ENCODE assay signal across 8 mouse cellular contexts in the genomic region with DNA sequence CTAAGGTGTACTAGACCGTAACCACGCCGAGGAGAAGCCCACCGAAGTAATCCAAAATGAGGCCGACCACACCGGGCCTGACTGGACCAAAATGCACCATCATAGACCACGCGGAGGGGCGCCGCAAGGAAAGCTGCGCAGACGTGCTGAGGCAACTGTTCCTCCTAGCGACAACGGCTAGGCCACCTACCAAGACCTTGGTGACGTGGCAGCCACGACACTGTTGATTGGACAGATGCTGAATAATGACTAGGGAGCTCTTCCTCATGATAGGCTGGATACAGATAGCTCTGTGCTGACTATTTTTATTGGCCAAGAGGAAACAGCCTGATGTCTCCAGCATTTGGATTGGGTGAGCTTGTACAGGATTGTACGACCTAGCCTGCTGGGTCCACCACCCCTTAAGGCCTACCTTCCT.
A peak's percentile ranks its signal among the peaks of the same experiment; 100 is the strongest.
DNase-seq lines count a peak whose midpoint lies in the region; ATAC-seq and TF ChIP-seq lines count a peak whose summit lies in the region.

No protein-coding gene starts in this region.

- peak overlapping the region; percentile 72 for H3K4me3 ChIP-seq in gastrocnemius, adult 2 months
- peak overlapping the region; percentile 50 for H3K4me3 ChIP-seq in hindbrain, postnatal 0 days (ENCODE audit: low read length)
- peak overlapping the region; percentile 56 for H3K4me3 ChIP-seq in left cerebral cortex, adult 2 months

- peak overlapping the region; percentile 59 for H3K9ac ChIP-seq in hindbrain, postnatal 0 days (replicated peaks; ENCODE audit: low read length)

- H3K36me3 ChIP-seq in hindbrain, postnatal 0 days (ENCODE audit: insufficient read depth, low read length) = no peaks in the 10 kb centered on the region

- H3K4me1 ChIP-seq in hindbrain, postnatal 0 days (ENCODE audit: insufficient read depth, low read length) = 0 out of 2 replicates have a peak, but pooled peaks cover 3% of the 10 kb centered on the region

- peak; percentile 96 for DNase-seq in ZHBTc4 (ENCODE audit: low read depth, low spot score)
- peak; percentile 91 for DNase-seq in gastrocnemius, adult 2 months
- peak; percentile 94 for DNase-seq in hindbrain, postnatal 0 days (ENCODE audit: low spot score)
- DNase-seq in left cerebral cortex, adult 2 months (ENCODE audit: extremely low spot score in 1 of 2, low spot score in 2 of 2) = peak; percentile 87 to 90
- peak; percentile 95 to 99 for DNase-seq in right cerebral cortex, adult 2 months (ENCODE audit: low spot score in 2 of 2)
- DNase-seq in urinary bladder, postnatal 14 days (ENCODE audit: low spot score) = peak; percentile 87

- H3K4me2 ChIP-seq in hindbrain, postnatal 0 days (ENCODE audit: low read depth, low read length) = peak overlapping the region; percentile 61

- 60% methylated on average over 17 of the region's 17 CpGs for WGBS in hindbrain, postnatal 0 days

- H3K27ac ChIP-seq in gastrocnemius, adult 2 months = peak overlapping the region; percentile 90
- H3K27ac ChIP-seq in hindbrain, postnatal 0 days = peak overlapping the region; percentile 76
- peak overlapping the region; percentile 82 for H3K27ac ChIP-seq in left cerebral cortex, adult 2 months

- peak; percentile 96 for ATAC-seq in common myeloid progenitor, adult 5-6 weeks (replicated peaks; ENCODE audit: low read depth, poor library complexity, severe bottlenecking)
- peak; percentile 99 for ATAC-seq in hindbrain, postnatal 0 days
- ATAC-seq in megakaryocyte, adult 5-6 weeks (ENCODE audit: poor library complexity, severe bottlenecking) = peak; percentile 91

- no peaks in the 10 kb centered on the region for H3K27me3 ChIP-seq in hindbrain, postnatal 0 days (ENCODE audit: insufficient read depth, low read length)

- TF ChIP-seq CTCF in gastrocnemius, adult 2 months (IDR thresholded peaks at IDR 0.05) = no peak
- peak; percentile 37 for TF ChIP-seq CTCF in hindbrain, postnatal 0 days (IDR thresholded peaks at IDR 0.05; ENCODE audit: low read depth)
- no peak for TF ChIP-seq CTCF in left cerebral cortex, adult 2 months (IDR thresholded peaks at IDR 0.05)

- H3K9me3 ChIP-seq in hindbrain, postnatal 0 days (ENCODE audit: low read length) = 0 out of 2 replicates have a peak, but pooled peaks cover 2% of the 10 kb centered on the region

- intact Hi-C loops in gastrocnemius, adult 2 months (cut with DNase I) = loop anchor here (10.0 kb wide), 1 partner anchor 142 kb away; no protein-coding TSS in a partner anchor
- intact Hi-C loops in left cerebral cortex, adult 2 months (cut with DNase I) = no loop called here

Comparison
In these comparisons a context has a peak if more than half of its experiments do, and no peak if none do; other contexts are left out.
1. Peak in every context shown above with its lines: DNase-seq, ATAC-seq, H3K4me3 ChIP-seq and H3K27ac ChIP-seq.